Mouse (Mus musculus) CH12.LX (cell line): ENCODE results near the gene Ttyh2. TPM values are rescaled to one million over a fixed set of nuclear protein-coding genes. Genes with fewer than 3 reads are reported as not detected.

ENCODE experiments used
- DNase-seq: peaks from one replicate; pipeline ENCODE4 v3.0.0-alpha.2; 2013; ENCODE audit errors: extremely low read depth
- H3K27ac ChIP-seq: 2 replicates; pipeline ENCODE4 v1.5.1; 2012; ENCODE audit warnings: low read depth, mild to moderate bottlenecking, control low read depth, moderate library complexity; ENCODE audit not compliant: insufficient read depth
- H3K27me3 ChIP-seq: replicated peaks from 2 replicates; pipeline ENCODE3; 2012; ENCODE audit warnings: inconsistent platforms
- H3K36me3 ChIP-seq, 2 experiments: replicated peaks in 1 of 2; 2 replicates each; pipeline versions ENCODE3 to v1.6.1; 2012; ENCODE audit warnings: inconsistent platforms in 1 of 2, low read length in 1 of 2, mild to moderate bottlenecking in 1 of 2, mixed read lengths in 1 of 2, moderate library complexity in 1 of 2; ENCODE audit not compliant: control insufficient read depth in 1 of 2, insufficient read depth in 1 of 2
- H3K4me1 ChIP-seq, 2 experiments: 2 replicates each; pipeline ENCODE4 v1.6.1; 2012; ENCODE audit warnings: inconsistent platforms in 1 of 2, moderate library complexity in 1 of 2; ENCODE audit not compliant: insufficient read depth in 2 of 2, control insufficient read depth in 1 of 2
- H3K4me2 ChIP-seq: 2 replicates; pipeline ENCODE4 v1.6.1; 2012; ENCODE audit warnings: low read depth, mild to moderate bottlenecking, control low read depth; ENCODE audit not compliant: poor library complexity, insufficient read depth, severe bottlenecking
- H3K4me3 ChIP-seq, 3 experiments: fragments of 150-350 bp in 1 of 3; sonication (generic) in 1 of 3; replicated peaks in 1 of 3; 2 replicates each; pipeline versions ENCODE3 to v1.5.1; 2011 to 2012; ENCODE audit warnings: low read depth in 2 of 3, low read length in 2 of 3, mild to moderate bottlenecking in 2 of 3, moderate library complexity in 2 of 3, control low read depth in 1 of 3, improper control_type of control experiment in 1 of 3, inconsistent platforms in 1 of 3, mixed read lengths in 1 of 3; ENCODE audit not compliant: poor library complexity in 1 of 3
- H3K79me2 ChIP-seq: replicated peaks from 2 replicates; pipeline ENCODE4 v1.6.1; 2012; ENCODE audit warnings: mild to moderate bottlenecking, moderate library complexity; ENCODE audit not compliant: control insufficient read depth, poor library complexity, insufficient read depth, severe bottlenecking; ENCODE audit errors: extremely low read depth
- H3K9ac ChIP-seq: 2 replicates; pipeline ENCODE4 v1.6.1; 2012; ENCODE audit warnings: low read depth, mild to moderate bottlenecking, control low read depth, moderate library complexity; ENCODE audit not compliant: insufficient read depth
- H3K9me3 ChIP-seq: replicated peaks from 2 replicates; pipeline ENCODE3; 2012; ENCODE audit warnings: low read length, inconsistent platforms, mixed read lengths
- CTCF ChIP-seq, 2 experiments: IDR thresholded peaks in 1 of 2; conservative IDR thresholded peaks in 1 of 2; 2 replicates each; pipeline ENCODE4 v1.5.1; 2011 to 2012; ENCODE audit warnings: low read depth in 2 of 2, low read length in 2 of 2, improper control_type of control experiment in 1 of 2, inconsistent platforms in 1 of 2, mild to moderate bottlenecking in 1 of 2, moderate library complexity in 1 of 2
- EP300 ChIP-seq: IDR thresholded peaks from 2 replicates; pipeline ENCODE4 v1.6.1; 2011; ENCODE audit warnings: low read length, improper control_type of control experiment
- ETS1 ChIP-seq: conservative IDR thresholded peaks from 2 replicates; pipeline ENCODE4 v1.6.1; 2012; ENCODE audit warnings: low read depth, mild to moderate bottlenecking, inconsistent platforms, low read length, improper control_type of control experiment, moderate library complexity
- HCFC1 ChIP-seq: IDR thresholded peaks from 2 replicates; pipeline ENCODE4 v1.6.1; 2012; ENCODE audit warnings: low read depth, mild to moderate bottlenecking, inconsistent platforms, low read length, improper control_type of control experiment
- IRF4 ChIP-seq: IDR thresholded peaks from 2 replicates; pipeline ENCODE4 v1.6.1; 2014; ENCODE audit warnings: low read depth, mild to moderate bottlenecking, inconsistent platforms, low read length, improper control_type of control experiment
- JUND ChIP-seq: conservative IDR thresholded peaks from 2 replicates; pipeline ENCODE4 v1.6.1; 2011; ENCODE audit warnings: low read depth, low read length, improper control_type of control experiment
- KAT2A ChIP-seq: IDR thresholded peaks from 2 replicates; pipeline ENCODE4 v1.6.1; 2012; ENCODE audit warnings: low read length, improper control_type of control experiment, inconsistent platforms; ENCODE audit not compliant: insufficient replicate concordance
- MAZ ChIP-seq: IDR thresholded peaks from 2 replicates; pipeline ENCODE4 v1.6.1; 2012; ENCODE audit warnings: low read depth, mild to moderate bottlenecking, inconsistent platforms, low read length, improper control_type of control experiment, moderate library complexity
- POLR2AphosphoS2 ChIP-seq: IDR thresholded peaks from 2 replicates; pipeline ENCODE4 v1.6.1; 2011; ENCODE audit warnings: low read depth, low read length, improper control_type of control experiment
- RAD21 ChIP-seq: IDR thresholded peaks from 2 replicates; pipeline ENCODE4 v1.6.1; 2011; ENCODE audit warnings: low read depth, mild to moderate bottlenecking, low read length, improper control_type of control experiment, moderate library complexity
- SIN3A ChIP-seq: IDR thresholded peaks from 2 replicates; pipeline ENCODE4 v1.6.1; 2012; ENCODE audit warnings: low read length, improper control_type of control experiment, inconsistent platforms
- SMC3 ChIP-seq: IDR thresholded peaks from 2 replicates; pipeline ENCODE4 v1.6.1; 2011; ENCODE audit warnings: low read depth, low read length, improper control_type of control experiment
- TBP ChIP-seq: conservative IDR thresholded peaks from 2 replicates; pipeline ENCODE4 v1.6.1; 2011; ENCODE audit warnings: low read depth, low read length, improper control_type of control experiment
- UBTF ChIP-seq: IDR thresholded peaks from 2 replicates; pipeline ENCODE4 v1.6.1; 2012; ENCODE audit warnings: low read depth, mild to moderate bottlenecking, inconsistent platforms, low read length, improper control_type of control experiment, moderate library complexity
- USF1 ChIP-seq: IDR thresholded peaks from 2 replicates; pipeline ENCODE4 v1.6.1; 2014; ENCODE audit warnings: low read depth, mild to moderate bottlenecking, inconsistent platforms, low read length, improper control_type of control experiment
- ZC3H11A ChIP-seq: IDR thresholded peaks from 2 replicates; pipeline ENCODE4 v1.6.1; 2012; ENCODE audit warnings: low read depth, mild to moderate bottlenecking, inconsistent platforms, low read length, improper control_type of control experiment
- ZMIZ1 ChIP-seq: IDR thresholded peaks from 2 replicates; pipeline ENCODE4 v1.6.1; 2012; ENCODE audit warnings: low read depth, mild to moderate bottlenecking, inconsistent platforms, low read length, improper control_type of control experiment
- dilution Hi-C: fragments of 300-500 bp; cut with MboI; formaldehyde crosslinking; loops from 2 replicates; pipeline ENCODE4 v1.14.3; 2020; ENCODE audit warnings: low sequenced_read_pairs; ENCODE audit not compliant: extremely low pct_unique_long_range_greater_than_20kb, extremely low pct_ligation_motif_present
- in situ Hi-C: fragments of 300-500 bp; cut with MboI; formaldehyde crosslinking; loops from 3 replicates; pipeline ENCODE4 v1.14.3; 2019; ENCODE audit warnings: low sequenced_read_pairs, low pct_ligation_motif_present, low pct_unique_long_range_greater_than_20kb, mixed read lengths
- polyA plus RNA-seq: library from polyadenylated mRNA; unstranded; fragments of >175 nt; gene quantifications from 2 replicates; pipeline ENCODE4 v1.2.1, GENCODE M21; 2012; ENCODE audit warnings: low read depth; ENCODE audit not compliant: insufficient read length
- total RNA-seq, 2 experiments: library from RNA; depleted of rRNA; stranded (reverse); fragments of 300-350 nt in 1 of 2; fragments of >200 nt in 1 of 2; gene quantifications; 2 replicates each; pipeline ENCODE4 v1.2.3; 2012 to 2014

Ttyh2 gene
- total and polyA plus RNA-seq, 3 experiments = 0.82 to 2.4 (median 1.4) TPM

GRCm38 (mm10) chr11:114687574-114688188 is 12.4 kb downstream of the Ttyh2 start:
- in situ Hi-C loops (no loop called here), dilution Hi-C loops (no loop called here)
- Histone ChIP-seq H3K79me2 (no peaks in the 10 kb centered on the region), H3K4me2 (no peak overlapping the region), H3K4me1 (peaks cover 5 to 44% of the 10 kb centered on the region in 2 experiments), H3K4me3 (no peak overlapping the region), H3K27ac (no peak overlapping the region), H3K9ac (no peak overlapping the region), H3K9me3 (no peaks in the 10 kb centered on the region), H3K27me3 (no peaks in the 10 kb centered on the region), H3K36me3 (peaks cover 0 to 22% of the 10 kb centered on the region in 2 experiments)
- DNase-seq = no peak
- TF ChIP-seq JUND = no peak
- TF ChIP-seq USF1 = no peak

DNA sequence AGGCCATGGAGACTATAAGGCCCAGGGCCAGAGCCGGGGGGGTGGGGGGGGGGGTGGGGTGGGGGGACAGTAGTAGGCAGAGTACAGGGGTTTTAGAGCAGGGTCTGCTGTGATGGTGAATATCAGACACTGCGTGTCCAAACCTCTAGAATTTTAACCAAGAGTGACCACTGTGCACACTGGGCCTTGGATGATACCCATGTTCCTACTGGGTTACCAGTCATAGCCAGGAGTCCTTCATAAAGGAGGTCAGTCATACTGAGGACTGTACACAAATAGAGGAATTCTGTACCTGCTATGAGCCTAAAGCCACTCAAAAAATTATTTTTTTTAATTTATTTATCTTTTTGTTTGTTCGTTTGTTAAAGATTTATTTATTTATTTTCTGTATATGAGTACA is 13.5 kb downstream of the Ttyh2 start:
- H3K79me2 ChIP-seq = no peaks in the 10 kb centered on the region
- H3K4me2 ChIP-seq = no peak overlapping the region
- in situ Hi-C loops (no loop called here), dilution Hi-C loops (no loop called here)
- H3K9me3 ChIP-seq = no peaks in the 10 kb centered on the region
- no peak overlapping the region for H3K9ac ChIP-seq
- no peaks in the 10 kb centered on the region for H3K27me3 ChIP-seq
- H3K4me1 ChIP-seq = peaks cover 5 to 40% of the 10 kb centered on the region in 2 experiments
- no peak for DNase-seq
- H3K27ac ChIP-seq = no peak overlapping the region
- peaks cover 0 to 15% of the 10 kb centered on the region in 2 experiments for H3K36me3 ChIP-seq
- H3K4me3 ChIP-seq = no peak overlapping the region
- no peak for TF ChIP-seq SMC3
- no peak for TF ChIP-seq KAT2A
- no peak for TF ChIP-seq EP300
- TF ChIP-seq ZC3H11A = no peak
- no peak for TF ChIP-seq MAZ
- TF ChIP-seq SIN3A = no peak
- TF ChIP-seq HCFC1 = no peak
- TF ChIP-seq ETS1 = no peak
- TF ChIP-seq IRF4 = no peak
- TF ChIP-seq TBP = no peak
- no peak for TF ChIP-seq POLR2AphosphoS2
- TF ChIP-seq ZMIZ1 = no peak
- no peak for TF ChIP-seq RAD21
- TF ChIP-seq UBTF = no peak
- TF ChIP-seq CTCF (conservative IDR thresholded peaks at IDR 0.05 in 1 of 2, IDR thresholded peaks at IDR 0.05 in 1 of 2; ENCODE audit: low read depth in 2 of 2, low read length in 2 of 2) = no peak
